Mouse (Mus musculus) C2C12 (cell line): ENCODE results near the gene Cdh8. TPM values are rescaled to one million over a fixed set of nuclear protein-coding genes. Genes with fewer than 3 reads are reported as not detected.

Experiments used
- H3K27me3 ChIP-seq: one replicate; pipeline ENCODE4 v1.6.1; 2011; ENCODE audit not compliant: control insufficient read depth, insufficient read depth, insufficient read length
- H3K36me3 ChIP-seq: one replicate; pipeline ENCODE4 v1.6.1; 2011; ENCODE audit not compliant: control insufficient read depth, insufficient read depth
- H3K4me3 ChIP-seq: one replicate; pipeline ENCODE4 v1.5.1; 2011; ENCODE audit warnings: mild to moderate bottlenecking, control low read depth; ENCODE audit not compliant: poor library complexity, insufficient read depth, severe bottlenecking
- H3K79me2 ChIP-seq: one replicate; pipeline ENCODE4 v1.6.1; 2011; ENCODE audit not compliant: control insufficient read depth, insufficient read depth
- H3K79me3 ChIP-seq: one replicate; pipeline ENCODE4 v1.6.1; 2011; ENCODE audit warnings: low read depth, control low read depth
- H3ac ChIP-seq: one replicate; pipeline ENCODE3; 2011; ENCODE audit warnings: low read depth; ENCODE audit not compliant: control insufficient read depth, insufficient read length
- CEBPB ChIP-seq: IDR thresholded peaks from one replicate; pipeline ENCODE4 v1.6.1; 2011; ENCODE audit warnings: low read depth, mild to moderate bottlenecking, control low read depth, moderate library complexity
- CTCF ChIP-seq: IDR thresholded peaks from one replicate; pipeline ENCODE4 v1.5.1; 2011; ENCODE audit not compliant: control insufficient read depth, insufficient read depth, insufficient read length
- FOSL1 ChIP-seq: IDR thresholded peaks from one replicate; pipeline ENCODE4 v1.8.0; 2011; ENCODE audit warnings: mild to moderate bottlenecking, low read length; ENCODE audit not compliant: poor library complexity, insufficient read depth, severe bottlenecking
- MAX ChIP-seq: IDR thresholded peaks from one replicate; pipeline ENCODE4 v1.6.1; 2011; ENCODE audit warnings: mild to moderate bottlenecking, control low read depth
- MYOD1 ChIP-seq: IDR thresholded peaks from one replicate; pipeline ENCODE4 v1.6.1; 2011; ENCODE audit warnings: low read depth; ENCODE audit not compliant: control insufficient read depth, insufficient read length
- MYOG ChIP-seq: IDR thresholded peaks from one replicate; pipeline ENCODE4 v1.6.1; 2011; ENCODE audit not compliant: control insufficient read depth, insufficient read length; ENCODE audit errors: extremely low read depth
- USF1 ChIP-seq: IDR thresholded peaks from one replicate; pipeline ENCODE4 v1.6.1; 2011; ENCODE audit warnings: low read depth, mild to moderate bottlenecking, control low read depth, moderate library complexity
- polyA plus RNA-seq: library from polyadenylated mRNA; unstranded; fragments of >200 nt; fragmentation: generic; extraction: Trizol; gene quantifications from one replicate; pipeline ENCODE4 v1.2.1, GENCODE M21; 2012; ENCODE audit warnings: missing spikeins

The Cdh8 gene
- polyA plus RNA-seq, 1 experiment: not detected

GRCm38 (mm10) chr8:99368449-99368848, 47.8 kb downstream of the Cdh8 start:
- TF ChIP-seq MYOG (no peak), CEBPB (no peak), MYOD1 (no peak), USF1 (no peak), CTCF (no peak), MAX (no peak), FOSL1 (no peak)
- Histone ChIP-seq H3K4me3 (no peak overlapping the region), H3K79me3 (no peaks in the 10 kb centered on the region), H3K27me3 (no peaks in the 10 kb centered on the region), H3K79me2 (no peaks in the 10 kb centered on the region), H3ac (no peak overlapping the region), H3K36me3 (no peaks in the 10 kb centered on the region)

GRCm38 (mm10) chr8:99353923-99354322, 62.3 kb downstream of the Cdh8 start:
- Histone ChIP-seq H3K79me2 (no peaks in the 10 kb centered on the region), H3K4me3 (no peak overlapping the region), H3K27me3 (no peaks in the 10 kb centered on the region), H3K36me3 (no peaks in the 10 kb centered on the region), H3ac (no peak overlapping the region), H3K79me3 (no peaks in the 10 kb centered on the region)
- TF ChIP-seq FOSL1: no peak
- TF ChIP-seq USF1: no peak
- no peak for TF ChIP-seq CTCF
- TF ChIP-seq CEBPB: no peak
- TF ChIP-seq MYOD1: no peak
- no peak for TF ChIP-seq MAX
- no peak for TF ChIP-seq MYOG

- Histone ChIP-seq H3K4me3 (no peak overlapping the region), H3K79me3 (no peaks in the 10 kb centered on the region), H3ac (no peak overlapping the region), H3K79me2 (no peaks in the 10 kb centered on the region), H3K27me3 (no peaks in the 10 kb centered on the region), H3K36me3 (no peaks in the 10 kb centered on the region)
- TF ChIP-seq MAX: no peak
- no peak for TF ChIP-seq CEBPB
- TF ChIP-seq USF1: no peak
- TF ChIP-seq FOSL1: no peak
- TF ChIP-seq MYOG: no peak
- no peak for TF ChIP-seq MYOD1
- TF ChIP-seq CTCF: no peak
These were observed 63.0 kb downstream of the Cdh8 start for GRCm38 (mm10) chr8:99353221-99353620.

- no peak overlapping the region for H3ac ChIP-seq
- no peaks in the 10 kb centered on the region for H3K79me3 ChIP-seq
- no peaks in the 10 kb centered on the region for H3K36me3 ChIP-seq
- H3K79me2 ChIP-seq: no peaks in the 10 kb centered on the region
- TF ChIP-seq CTCF (no peak), MYOG (no peak), MYOD1 (no peak), USF1 (no peak), MAX (no peak)
- no peaks in the 10 kb centered on the region for H3K27me3 ChIP-seq
- H3K4me3 ChIP-seq: no peak overlapping the region
These were observed 66.8 kb downstream of the Cdh8 start for GRCm38 (mm10) chr8:99349456-99349855.

GRCm38 (mm10) chr8:99348618-99349017, 67.7 kb downstream of the Cdh8 start:
- H3K4me3 ChIP-seq: no peak overlapping the region
- H3K79me3 ChIP-seq: no peaks in the 10 kb centered on the region
- H3K79me2 ChIP-seq: no peaks in the 10 kb centered on the region
- TF ChIP-seq MYOG: no peak
- no peak for TF ChIP-seq MYOD1
- TF ChIP-seq USF1: no peak
- TF ChIP-seq MAX: no peak
- no peak for TF ChIP-seq CEBPB
- no peak for TF ChIP-seq CTCF
- TF ChIP-seq FOSL1: no peak
- no peaks in the 10 kb centered on the region for H3K27me3 ChIP-seq
- no peaks in the 10 kb centered on the region for H3K36me3 ChIP-seq
- H3ac ChIP-seq: no peak overlapping the region

GRCm38 (mm10) chr8:99339310-99339709, 77.0 kb downstream of the Cdh8 start:
- no peaks in the 10 kb centered on the region for H3K27me3 ChIP-seq
- no peak overlapping the region for H3ac ChIP-seq
- H3K36me3 ChIP-seq: no peaks in the 10 kb centered on the region
- no peaks in the 10 kb centered on the region for H3K79me2 ChIP-seq
- TF ChIP-seq MYOD1 (no peak), FOSL1 (no peak), MYOG (no peak), CTCF (no peak), USF1 (no peak), MAX (no peak), CEBPB (no peak)
- H3K4me3 ChIP-seq: no peak overlapping the region
- H3K79me3 ChIP-seq: no peaks in the 10 kb centered on the region
